Mouse (Mus musculus) mesoderm, embryonic 11.5 days (tissue): ENCODE results near the gene Rps27.

Source experiments
- DNase-seq: peaks from one replicate; pipeline ENCODE4 v3.0.0-alpha.2; 2012; ENCODE audit warnings: low read depth, low spot score

The Rps27 gene

DNA sequence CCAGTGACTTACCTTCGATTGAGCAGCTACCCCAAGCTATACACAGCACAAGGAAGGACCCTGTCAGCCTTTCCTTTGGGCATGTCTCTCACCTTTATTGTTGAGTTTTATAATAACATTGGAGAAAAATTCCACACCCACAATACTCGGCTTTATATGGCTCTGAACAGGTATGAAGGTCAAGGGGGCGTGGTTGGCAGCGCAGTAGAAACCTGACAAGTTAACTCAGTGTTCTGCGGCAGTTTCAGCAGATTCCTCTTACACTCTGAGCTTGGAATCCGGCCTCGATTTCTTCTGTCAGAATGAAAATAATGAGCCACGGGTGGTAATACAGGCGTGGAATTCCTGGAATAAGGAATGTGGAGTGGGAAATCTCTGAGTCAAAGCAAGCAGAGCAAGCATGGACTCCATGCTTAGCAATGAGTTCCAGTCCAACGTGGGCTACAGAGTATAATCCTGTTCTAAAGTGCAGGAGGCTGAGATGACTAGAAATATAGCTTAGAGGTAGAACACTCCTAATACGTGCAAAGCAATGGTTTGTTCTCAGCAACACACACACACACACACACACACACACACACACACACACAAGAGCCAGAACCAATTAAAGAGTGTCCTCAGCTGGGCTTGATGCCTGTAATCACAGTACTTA, 22.5 kb downstream of the Rps27 start:
- no peak for DNase-seq

- DNase-seq = no peak
These were observed 29.9 kb downstream of the Rps27 start for GRCm38 (mm10) chr3:90183581-90183980.

- no peak for DNase-seq
These were observed 33.9 kb downstream of the Rps27 start for GRCm38 (mm10) chr3:90179566-90179965.
